Mouse (Mus musculus): ENCODE data around the gene Cib4. TPM values are rescaled to one million over a fixed set of nuclear protein-coding genes. Genes with fewer than 3 reads are reported as not detected.
A peak's percentile ranks its signal among the peaks of the same experiment; 100 is the strongest.

The Cib4 gene
- polyA plus RNA-seq, 1 experiment from 2014 or later, result not detected

- H3K4me3 ChIP-seq (ENCODE audit: low read length), result no peak overlapping the region
- H3K9me3 ChIP-seq (ENCODE audit: low read length), result no peaks in the 10 kb centered on the region
- H3K4me1 ChIP-seq (ENCODE audit: insufficient read depth, low read length), result no peaks in the 10 kb centered on the region
- WGBS, result 82% methylated on average over 8 of the region's 8 CpGs
- no peak overlapping the region for H3K9ac ChIP-seq (replicated peaks; ENCODE audit: low read length)
- no peaks in the 10 kb centered on the region for H3K36me3 ChIP-seq (ENCODE audit: insufficient read depth, low read length)
- H3K4me2 ChIP-seq (replicated peaks; ENCODE audit: low read depth, low read length), result no peak overlapping the region
- no peak overlapping the region for H3K27ac ChIP-seq (ENCODE audit: low read length)
- H3K27me3 ChIP-seq (ENCODE audit: insufficient read depth, low read length), result no peaks in the 10 kb centered on the region
- no peak for ATAC-seq (ENCODE audit: low FRiP score, low TSS enrichment)
Observed at GRCm38 (mm10) chr5:30551022-30551638, 5.5 kb upstream of the Cib4 start.

- Histone ChIP-seq H3K27me3 (ENCODE audit: insufficient read depth, low read length) (no peaks in the 10 kb centered on the region), H3K9ac (replicated peaks; ENCODE audit: low read length) (no peak overlapping the region), H3K4me2 (replicated peaks; ENCODE audit: low read depth, low read length) (no peak overlapping the region), H3K4me1 (ENCODE audit: insufficient read depth, low read length) (no peaks in the 10 kb centered on the region), H3K36me3 (ENCODE audit: insufficient read depth, low read length) (no peaks in the 10 kb centered on the region), H3K9me3 (ENCODE audit: low read length) (no peaks in the 10 kb centered on the region), H3K4me3 (ENCODE audit: low read length) (no peak overlapping the region), H3K27ac (ENCODE audit: low read length) (no peak overlapping the region)
- no peak for ATAC-seq (ENCODE audit: low FRiP score, low TSS enrichment)
- 61% methylated on average over 9 of the region's 9 CpGs for WGBS
Observed at GRCm38 (mm10) chr5:30550334-30551021, 4.8 kb upstream of the Cib4 start.

- Histone ChIP-seq H3K4me2 (replicated peaks; ENCODE audit: low read depth, low read length) (no peak overlapping the region), H3K36me3 (ENCODE audit: insufficient read depth, low read length) (no peaks in the 10 kb centered on the region), H3K4me3 (ENCODE audit: low read length) (no peak overlapping the region), H3K27ac (ENCODE audit: low read length) (no peak overlapping the region), H3K9ac (replicated peaks; ENCODE audit: low read length) (no peak overlapping the region), H3K27me3 (ENCODE audit: insufficient read depth, low read length) (no peaks in the 10 kb centered on the region), H3K4me1 (ENCODE audit: insufficient read depth, low read length) (no peaks in the 10 kb centered on the region), H3K9me3 (ENCODE audit: low read length) (no peaks in the 10 kb centered on the region)
- ATAC-seq (ENCODE audit: low FRiP score, low TSS enrichment), result no peak
- WGBS, result 58% methylated on average over 2 of the region's 2 CpGs
Observed at GRCm38 (mm10) chr5:30548681-30549080, 3.0 kb upstream of the Cib4 start.

- H3K9ac ChIP-seq (replicated peaks; ENCODE audit: low read length), result no peak overlapping the region
- no peaks in the 10 kb centered on the region for H3K4me1 ChIP-seq (ENCODE audit: insufficient read depth, low read length)
- H3K4me3 ChIP-seq (ENCODE audit: low read length), result no peak overlapping the region
- ATAC-seq (ENCODE audit: low FRiP score, low TSS enrichment), result no peak
- no peaks in the 10 kb centered on the region for H3K36me3 ChIP-seq (ENCODE audit: insufficient read depth, low read length)
- WGBS, result 43% methylated on average over 7 of the region's 7 CpGs
- no peaks in the 10 kb centered on the region for H3K9me3 ChIP-seq (ENCODE audit: low read length)
- H3K27ac ChIP-seq (ENCODE audit: low read length), result no peak overlapping the region
- H3K27me3 ChIP-seq (ENCODE audit: insufficient read depth, low read length), result no peaks in the 10 kb centered on the region
- no peak overlapping the region for H3K4me2 ChIP-seq (replicated peaks; ENCODE audit: low read depth, low read length)
Observed at GRCm38 (mm10) chr5:30536051-30536570, 9.5 kb downstream of the Cib4 start.

- WGBS, result 61% methylated on average over 6 of the region's 6 CpGs
Observed at GRCm38 (mm10) chr5:30534637-30535036, 11.0 kb downstream of the Cib4 start.

GRCm38 (mm10) chr5:30528906-30529305 lies 16.7 kb downstream of the Cib4 start:
- ATAC-seq (ENCODE audit: low FRiP score, low TSS enrichment), result no peak
- Histone ChIP-seq H3K4me1 (ENCODE audit: insufficient read depth, low read length) (0 out of 2 replicates have a peak, but pooled peaks cover 3% of the 10 kb centered on the region), H3K27ac (ENCODE audit: low read length) (no peak overlapping the region), H3K36me3 (ENCODE audit: insufficient read depth, low read length) (no peaks in the 10 kb centered on the region), H3K9me3 (ENCODE audit: low read length) (no peaks in the 10 kb centered on the region), H3K27me3 (ENCODE audit: insufficient read depth, low read length) (0 out of 2 replicates have a peak, but pooled peaks cover 4% of the 10 kb centered on the region), H3K9ac (replicated peaks; ENCODE audit: low read length) (no peak overlapping the region), H3K4me2 (replicated peaks; ENCODE audit: low read depth, low read length) (no peak overlapping the region), H3K4me3 (ENCODE audit: low read length) (no peak overlapping the region)
- WGBS, result 26% methylated on average over 4 of the region's 4 CpGs

More at GRCm38 (mm10) chr5:30534637-30535036, 11.0 kb downstream of the Cib4 start:
- H3K4me3 ChIP-seq (ENCODE audit: low read length), result no peak overlapping the region
- no peaks in the 10 kb centered on the region for H3K4me1 ChIP-seq (ENCODE audit: insufficient read depth, low read length)
- H3K27ac ChIP-seq (ENCODE audit: low read length), result no peak overlapping the region
- H3K9me3 ChIP-seq (ENCODE audit: low read length), result no peaks in the 10 kb centered on the region
- ATAC-seq (ENCODE audit: low FRiP score, low TSS enrichment), result peak; percentile 27
- no peaks in the 10 kb centered on the region for H3K27me3 ChIP-seq (ENCODE audit: insufficient read depth, low read length)
- H3K9ac ChIP-seq (replicated peaks; ENCODE audit: low read length), result no peak overlapping the region
- H3K36me3 ChIP-seq (ENCODE audit: insufficient read depth, low read length), result no peaks in the 10 kb centered on the region
- no peak overlapping the region for H3K4me2 ChIP-seq (replicated peaks; ENCODE audit: low read depth, low read length)

GRCm38 (mm10) chr5:30527129-30527528 lies 18.5 kb downstream of the Cib4 start:
- H3K36me3 ChIP-seq (ENCODE audit: insufficient read depth, low read length), result no peaks in the 10 kb centered on the region
- WGBS, result 69% methylated on average over 5 of the region's 5 CpGs
- no peak overlapping the region for H3K4me2 ChIP-seq (replicated peaks; ENCODE audit: low read depth, low read length)
- no peak overlapping the region for H3K9ac ChIP-seq (replicated peaks; ENCODE audit: low read length)
- no peak overlapping the region for H3K4me3 ChIP-seq (ENCODE audit: low read length)
- ATAC-seq (ENCODE audit: low FRiP score, low TSS enrichment), result no peak
- H3K27me3 ChIP-seq (ENCODE audit: insufficient read depth, low read length), result 0 out of 2 replicates have a peak, but pooled peaks cover 4% of the 10 kb centered on the region
- no peak overlapping the region for H3K27ac ChIP-seq (ENCODE audit: low read length)
- H3K9me3 ChIP-seq (ENCODE audit: low read length), result no peaks in the 10 kb centered on the region
- 0 out of 2 replicates have a peak, but pooled peaks cover 3% of the 10 kb centered on the region for H3K4me1 ChIP-seq (ENCODE audit: insufficient read depth, low read length)

- no peak overlapping the region for H3K9ac ChIP-seq (replicated peaks; ENCODE audit: low read length)
- H3K9me3 ChIP-seq (ENCODE audit: low read length), result no peaks in the 10 kb centered on the region
- 19% methylated on average over 12 of the region's 12 CpGs for WGBS
- 0 out of 2 replicates have a peak, but pooled peaks cover 4% of the 10 kb centered on the region for H3K27me3 ChIP-seq (ENCODE audit: insufficient read depth, low read length)
- H3K4me3 ChIP-seq (ENCODE audit: low read length), result no peak overlapping the region
- H3K27ac ChIP-seq (ENCODE audit: low read length), result peak overlapping the region; percentile 30; the same call in 1 of the 2 replicates
- no peaks in the 10 kb centered on the region for H3K36me3 ChIP-seq (ENCODE audit: insufficient read depth, low read length)
- no peak overlapping the region for H3K4me2 ChIP-seq (replicated peaks; ENCODE audit: low read depth, low read length)
- peak; percentile 80 for ATAC-seq (ENCODE audit: low FRiP score, low TSS enrichment)
- H3K4me1 ChIP-seq (ENCODE audit: insufficient read depth, low read length), result 0 out of 2 replicates have a peak, but pooled peaks cover 3% of the 10 kb centered on the region
Observed at GRCm38 (mm10) chr5:30525920-30526836, 19.5 kb downstream of the Cib4 start.

GRCm38 (mm10) chr5:30524213-30524612 lies 21.4 kb downstream of the Cib4 start:
- Histone ChIP-seq H3K4me3 (ENCODE audit: low read length) (no peak overlapping the region), H3K27ac (ENCODE audit: low read length) (no peak overlapping the region), H3K9ac (replicated peaks; ENCODE audit: low read length) (no peak overlapping the region), H3K4me2 (replicated peaks; ENCODE audit: low read depth, low read length) (no peak overlapping the region), H3K4me1 (ENCODE audit: insufficient read depth, low read length) (0 out of 2 replicates have a peak, but pooled peaks cover 3% of the 10 kb centered on the region), H3K27me3 (ENCODE audit: insufficient read depth, low read length) (0 out of 2 replicates have a peak, but pooled peaks cover 4% of the 10 kb centered on the region), H3K9me3 (ENCODE audit: low read length) (no peaks in the 10 kb centered on the region), H3K36me3 (ENCODE audit: insufficient read depth, low read length) (no peaks in the 10 kb centered on the region)
- ATAC-seq (ENCODE audit: low FRiP score, low TSS enrichment), result no peak
- 39% methylated on average over 3 of the region's 3 CpGs for WGBS

Data from kidney, embryonic 16.5 days (tissue).